Mouse (Mus musculus): ENCODE results near the gene Ikzf2.

Ikzf2 gene

GRCm38 (mm10) chr1:69687076-69687991, at the start of gene Ikzf2:
Gene Ikzf2, minus strand, starts transcription at chr1:69687245.
- DNase-seq, result peak; percentile 69 to 76

GRCm38 (mm10) chr1:69729729-69730128, 42.7 kb upstream of the Ikzf2 start:
- DNase-seq, result no peak

- DNase-seq, result no peak
Measured at GRCm38 (mm10) chr1:69729031-69729679, 42.1 kb upstream of the Ikzf2 start.

- no peak for DNase-seq
Measured at GRCm38 (mm10) chr1:69727968-69728367, 40.9 kb upstream of the Ikzf2 start.

GRCm38 (mm10) chr1:69717107-69717506, 30.1 kb upstream of the Ikzf2 start:
- DNase-seq, result no peak

GRCm38 (mm10) chr1:69708571-69708970, 21.5 kb upstream of the Ikzf2 start:
- DNase-seq, result no peak

GRCm38 (mm10) chr1:69703506-69704156, 16.6 kb upstream of the Ikzf2 start:
- no peak for DNase-seq

- DNase-seq, result no peak
Measured at GRCm38 (mm10) chr1:69691946-69692345, 4.9 kb upstream of the Ikzf2 start.

- DNase-seq, result peak; percentile 49 to 66
Measured at GRCm38 (mm10) chr1:69688961-69689360, 1.9 kb upstream of the Ikzf2 start.

GRCm38 (mm10) chr1:69688118-69688517, 1.1 kb upstream of the Ikzf2 start:
- no peak for DNase-seq

GRCm38 (mm10) chr1:69686741-69687075, 337 bp downstream of the Ikzf2 start:
- no peak for DNase-seq

- DNase-seq, result no peak
Measured at GRCm38 (mm10) chr1:69685890-69686490, 1.1 kb downstream of the Ikzf2 start.

- no peak for DNase-seq
Measured at GRCm38 (mm10) chr1:69685049-69685889, 1.8 kb downstream of the Ikzf2 start.

GRCm38 (mm10) chr1:69684280-69685040, 2.6 kb downstream of the Ikzf2 start:
- no peak for DNase-seq

- no peak for DNase-seq
Measured at GRCm38 (mm10) chr1:69683851-69684250, 3.2 kb downstream of the Ikzf2 start.

GRCm38 (mm10) chr1:69683058-69683457, 4.0 kb downstream of the Ikzf2 start:
- no peak for DNase-seq

GRCm38 (mm10) chr1:69682261-69682660, 4.8 kb downstream of the Ikzf2 start:
- DNase-seq, result no peak

- no peak for DNase-seq
Measured at GRCm38 (mm10) chr1:69681003-69681402, 6.0 kb downstream of the Ikzf2 start.

- DNase-seq, result no peak
Measured at GRCm38 (mm10) chr1:69680501-69680900, 6.5 kb downstream of the Ikzf2 start.

- DNase-seq, result no peak
Measured at GRCm38 (mm10) chr1:69669897-69670404, 17.1 kb downstream of the Ikzf2 start.

- DNase-seq, result no peak
Measured at GRCm38 (mm10) chr1:69667456-69667855, 19.6 kb downstream of the Ikzf2 start.

Measured in cerebellum, postnatal 36 days (tissue).